Mouse (Mus musculus): ENCODE results near the gene Ifitm5.

DNA sequence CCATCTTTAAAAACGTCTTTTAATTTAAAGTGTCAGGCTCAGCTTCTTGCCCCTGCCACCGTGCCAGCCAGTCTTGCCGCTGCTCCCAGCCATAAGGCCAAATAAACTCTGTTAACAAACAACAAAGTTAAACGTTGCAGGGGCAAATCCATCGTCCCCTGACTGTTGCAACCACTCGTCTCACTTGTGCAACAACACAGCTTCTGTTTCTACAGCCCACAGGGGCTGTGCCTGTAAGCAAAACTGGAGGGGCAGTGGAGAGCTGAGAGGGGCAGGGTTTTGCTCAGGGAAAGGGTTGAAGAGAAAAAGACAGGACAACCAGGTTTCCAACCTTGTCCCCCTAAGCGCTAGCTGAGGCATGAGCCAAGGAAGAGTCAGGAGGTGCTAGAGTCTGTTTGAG lies 41.9 kb downstream of the Ifitm5 start:
- no peak for TF ChIP-seq CTCF (IDR thresholded peaks at IDR 0.05; ENCODE audit: low read depth, low read length)
- 0 out of 2 replicates have a peak, but pooled peaks have one; percentile 52 for TF ChIP-seq POLR2A (IDR thresholded peaks at IDR 0.05; ENCODE audit: extremely low read depth, insufficient read depth, low read length)
